Mouse (Mus musculus): ENCODE measurements around the gene Dazap2.

GRCm38 (mm10) chr15:100569239-100569638 is 45.9 kb upstream of the Dazap2 start:
- TF ChIP-seq USF1 (IDR thresholded peaks at IDR 0.05; ENCODE audit: low read depth) = no peak
- TF ChIP-seq E2F4 (IDR thresholded peaks at IDR 0.05; ENCODE audit: insufficient read depth) = no peak
- no peak for TF ChIP-seq REST (IDR thresholded peaks at IDR 0.05; ENCODE audit: insufficient read depth, insufficient read length)
- TF ChIP-seq POLR2A (IDR thresholded peaks at IDR 0.05; ENCODE audit: insufficient read length, low read depth) = no peak
- TF ChIP-seq MYOD1 (IDR thresholded peaks at IDR 0.05; ENCODE audit: control insufficient read depth in 1 of 3, insufficient read length in 2 of 3, low read depth in 2 of 3) = no peak
- no peak for TF ChIP-seq TCF12 (IDR thresholded peaks at IDR 0.05; ENCODE audit: insufficient read depth, poor library complexity, severe bottlenecking)
- no peak for TF ChIP-seq CEBPB (IDR thresholded peaks at IDR 0.05; ENCODE audit: insufficient read depth, poor library complexity, severe bottlenecking)
- TF ChIP-seq SRF (IDR thresholded peaks at IDR 0.05; ENCODE audit: control insufficient read depth, insufficient read length, low read depth) = no peak
- no peak for TF ChIP-seq POLR2AphosphoS2 (IDR thresholded peaks at IDR 0.05; ENCODE audit: insufficient read length, low read depth)
- no peak for TF ChIP-seq MYOG (IDR thresholded peaks at IDR 0.05; ENCODE audit: control insufficient read depth in 1 of 3, insufficient read depth in 1 of 3, insufficient read length in 2 of 3, low read depth in 2 of 3)
- TF ChIP-seq MAX (IDR thresholded peaks at IDR 0.05; ENCODE audit: low read depth) = no peak
- no peak for TF ChIP-seq TCF3 (IDR thresholded peaks at IDR 0.05; ENCODE audit: insufficient read length, low read depth)

Measured in myocyte (in vitro differentiated cells).